Mouse (Mus musculus) heart, embryonic 14.5 days (tissue): ENCODE measurements at regions not wholly inside any gene's neighbourhood (a gene's known extent, or its start where the extent isn't known, plus 50 kb on each side); places are given as distances from the start of the nearest gene placed in this dataset.
"Not testable (repeated sequence)": the region's sequence is repeated elsewhere in the genome, so short reads cannot be mapped to it uniquely, and the experiment has no call there.

Experiments
- ATAC-seq: fragments of 200-750 bp; cut with Nextera tagmentation; 2 replicates; pipeline ENCODE4 v1.8.0; 2017; ENCODE audit warnings: low read depth, moderate TSS enrichment; ENCODE audit not compliant: insufficient number of reproducible peaks, insufficient read depth, low FRiP score
- H3K27ac ChIP-seq, 2 experiments: fragments of 200-500 bp in 1 of 2; fragments of 300-500 bp in 1 of 2; sonication (generic) in 1 of 2; replicated peaks in 1 of 2; 2 replicates each; pipeline ENCODE4 v1.5.1; 2012 to 2014; ENCODE audit warnings: low read depth in 2 of 2, low read length in 2 of 2, control low read depth in 1 of 2, mild to moderate bottlenecking in 1 of 2, mixed read lengths in 1 of 2; ENCODE audit not compliant: control insufficient read depth in 1 of 2, insufficient read depth in 1 of 2
- H3K27me3 ChIP-seq: fragments of 300-500 bp; sonication (generic); 2 replicates; pipeline ENCODE4 v1.6.1; 2014; ENCODE audit warnings: mild to moderate bottlenecking, low read length, control low read depth; ENCODE audit not compliant: control insufficient read depth, insufficient read depth
- H3K36me3 ChIP-seq: fragments of 300-500 bp; sonication (generic); 2 replicates; pipeline ENCODE4 v1.6.1; 2014; ENCODE audit warnings: mild to moderate bottlenecking, control low read depth, low read length, mixed read lengths; ENCODE audit not compliant: control insufficient read depth, insufficient read depth
- H3K4me1 ChIP-seq, 2 experiments: fragments of 200-500 bp in 1 of 2; fragments of 300-500 bp in 1 of 2; sonication (generic) in 1 of 2; 2 replicates each; pipeline ENCODE4 v1.6.1; 2012 to 2014; ENCODE audit warnings: low read length in 2 of 2, control low read depth in 1 of 2, mixed read lengths in 1 of 2; ENCODE audit not compliant: control insufficient read depth in 2 of 2, insufficient read depth in 2 of 2
- H3K4me2 ChIP-seq: fragments of 300-500 bp; sonication (generic); 2 replicates; pipeline ENCODE4 v1.6.1; 2014; ENCODE audit warnings: mild to moderate bottlenecking, low read length
- H3K4me3 ChIP-seq, 2 experiments: fragments of 200-500 bp in 1 of 2; fragments of 300-500 bp in 1 of 2; sonication (generic) in 1 of 2; 2 replicates each; pipeline ENCODE4 v1.5.1; 2012 to 2014; ENCODE audit warnings: low read length in 2 of 2, mild to moderate bottlenecking in 2 of 2, control low read depth in 1 of 2, low read depth in 1 of 2, moderate library complexity in 1 of 2; ENCODE audit not compliant: control insufficient read depth in 1 of 2, insufficient read depth in 1 of 2
- H3K9ac ChIP-seq: fragments of 300-500 bp; sonication (generic); 2 replicates; pipeline ENCODE4 v1.6.1; 2014; ENCODE audit warnings: mild to moderate bottlenecking, low read length
- H3K9me3 ChIP-seq: fragments of 300-500 bp; sonication (generic); 2 replicates; pipeline ENCODE4 v1.6.1; 2016; ENCODE audit warnings: low read length, control low read depth; ENCODE audit not compliant: control insufficient read depth
- WGBS: fragments of 180-500 bp; shearing (Covaris S2); extraction: QIAGEN DNeasy Blood & Tissue Kit; methylation state at CpG from one replicate; pipeline ENCODE4 v1.1.7; 2014; 5-methylcytosine and 5-hydroxymethylcytosine counted together

GRCm38 (mm10) chr14:52824005-52824404 lies 328.5 kb upstream of the Olfr1507 start:
- not testable (repeated sequence) for H3K4me2 ChIP-seq

GRCm38 (mm10) chr14:52821617-52822016 lies 326.1 kb upstream of the Olfr1507 start:
- not testable (repeated sequence) for H3K4me2 ChIP-seq, H3K36me3 ChIP-seq, H3K4me3 ChIP-seq, H3K9ac ChIP-seq, H3K4me1 ChIP-seq, H3K27ac ChIP-seq, H3K9me3 ChIP-seq, ATAC-seq, H3K27me3 ChIP-seq
- no CpG with 5 or more reads among the region's 4 CpGs for WGBS

More at GRCm38 (mm10) chr14:52824005-52824404, 328.5 kb upstream of the Olfr1507 start:
- H3K27ac ChIP-seq, ATAC-seq, H3K9ac ChIP-seq, H3K36me3 ChIP-seq, H3K4me1 ChIP-seq, H3K9me3 ChIP-seq, H3K27me3 ChIP-seq, H3K4me3 ChIP-seq: not testable (repeated sequence)
- WGBS: no CpG with 5 or more reads among the region's 1 CpGs

- not testable (repeated sequence) for H3K4me3 ChIP-seq, H3K36me3 ChIP-seq, H3K4me2 ChIP-seq, H3K27me3 ChIP-seq, H3K9me3 ChIP-seq, H3K4me1 ChIP-seq, ATAC-seq, H3K9ac ChIP-seq, H3K27ac ChIP-seq
- no CpG with 5 or more reads among the region's 5 CpGs for WGBS
These were observed 315.5 kb upstream of the Olfr1507 start for GRCm38 (mm10) chr14:52811128-52811415.

- ATAC-seq, H3K27ac ChIP-seq, H3K36me3 ChIP-seq, H3K4me1 ChIP-seq, H3K4me3 ChIP-seq, H3K9me3 ChIP-seq, H3K27me3 ChIP-seq, H3K4me2 ChIP-seq, H3K9ac ChIP-seq: not testable (repeated sequence)
- 66% methylated on average over 8 of the region's 8 CpGs for WGBS
These were observed 315.0 kb upstream of the Olfr1507 start for GRCm38 (mm10) chr14:52810275-52811127.

- WGBS: 59% methylated on average over 2 of the region's 2 CpGs
- not testable (repeated sequence) for H3K27me3 ChIP-seq, ATAC-seq
These were observed 306.2 kb upstream of the Olfr1507 start for GRCm38 (mm10) chr14:52801705-52802104.

GRCm38 (mm10) chr14:52792600-52792999 lies 297.1 kb upstream of the Olfr1507 start:
- H3K9me3 ChIP-seq, ATAC-seq, H3K4me2 ChIP-seq, H3K4me1 ChIP-seq, H3K27me3 ChIP-seq, H3K4me3 ChIP-seq, H3K36me3 ChIP-seq, H3K9ac ChIP-seq, H3K27ac ChIP-seq: not testable (repeated sequence)
- WGBS: 89% methylated on average over 7 of the region's 9 CpGs

More at GRCm38 (mm10) chr14:52801705-52802104, 306.2 kb upstream of the Olfr1507 start:
- not testable (repeated sequence) for H3K4me2 ChIP-seq, H3K9ac ChIP-seq, H3K4me3 ChIP-seq, H3K27ac ChIP-seq, H3K4me1 ChIP-seq, H3K9me3 ChIP-seq, H3K36me3 ChIP-seq

GRCm38 (mm10) chr14:52791828-52792227 lies 296.3 kb upstream of the Olfr1507 start:
- H3K9me3 ChIP-seq, H3K4me2 ChIP-seq, H3K4me1 ChIP-seq, ATAC-seq, H3K9ac ChIP-seq, H3K36me3 ChIP-seq, H3K27ac ChIP-seq, H3K27me3 ChIP-seq, H3K4me3 ChIP-seq: not testable (repeated sequence)
- WGBS: 41% methylated on average over 6 of the region's 6 CpGs

GRCm38 (mm10) chr14:52782832-52783231 lies 287.3 kb upstream of the Olfr1507 start:
- not testable (repeated sequence) for H3K27me3 ChIP-seq, ATAC-seq, H3K4me2 ChIP-seq, H3K9ac ChIP-seq, H3K36me3 ChIP-seq, H3K9me3 ChIP-seq, H3K27ac ChIP-seq, H3K4me1 ChIP-seq, H3K4me3 ChIP-seq
- 62% methylated on average over 4 of the region's 4 CpGs for WGBS
